Mouse (Mus musculus) kidney, adult 2 months (tissue): ENCODE results near the gene Cep350. TPM values are rescaled to one million over a fixed set of nuclear protein-coding genes. Genes with fewer than 3 reads are reported as not detected.
"Not testable (repeated sequence)": the region's sequence is repeated elsewhere in the genome, so short reads cannot be mapped to it uniquely, and the experiment has no call there.

ENCODE experiments used
- DNase-seq: peaks from one replicate; pipeline ENCODE4 v3.0.0; 2021
- H3K27ac ChIP-seq: fragments of 200-500 bp; 2 replicates; pipeline ENCODE4 v1.5.1; 2012; ENCODE audit warnings: low read depth, low read length, control low read depth, inconsistent platforms; ENCODE audit not compliant: insufficient read depth
- H3K27me3 ChIP-seq: fragments of 200-500 bp; replicated peaks from 2 replicates; pipeline ENCODE4 v1.6.1; 2012; ENCODE audit warnings: mild to moderate bottlenecking, moderate library complexity, low read length, inconsistent platforms; ENCODE audit not compliant: control insufficient read depth, insufficient read depth
- H3K36me3 ChIP-seq: fragments of 200-500 bp; 2 replicates; pipeline ENCODE4 v1.6.1; 2012; ENCODE audit warnings: mild to moderate bottlenecking, moderate library complexity, low read length, inconsistent platforms; ENCODE audit not compliant: control insufficient read depth, insufficient read depth
- H3K4me1 ChIP-seq: fragments of 200-500 bp; 2 replicates; pipeline ENCODE4 v1.6.1; 2011; ENCODE audit warnings: low read length; ENCODE audit not compliant: control insufficient read depth, insufficient read depth
- H3K4me3 ChIP-seq: fragments of 200-500 bp; 2 replicates; pipeline ENCODE4 v1.5.1; 2011; ENCODE audit warnings: mild to moderate bottlenecking, low read depth, low read length, control low read depth; ENCODE audit not compliant: insufficient read depth
- CTCF ChIP-seq: fragments of 200-500 bp; conservative IDR thresholded peaks from 2 replicates; pipeline ENCODE4 v1.5.1; 2011; ENCODE audit warnings: low read depth, mild to moderate bottlenecking, control low read depth, low read length, moderate library complexity, mixed read lengths; ENCODE audit not compliant: insufficient read depth, insufficient read length
- POLR2A ChIP-seq: fragments of 200-500 bp; IDR thresholded peaks from one replicate; pipeline ENCODE4 v1.6.1; 2011; ENCODE audit warnings: low read depth, low read length, control low read depth
- WGBS: fragments of 180-500 bp; shearing (Covaris S2); methylation state at CpG from one replicate; pipeline ENCODE4 v1.1.7; 2018; 5-methylcytosine and 5-hydroxymethylcytosine counted together
- polyA plus RNA-seq: library from polyadenylated mRNA; depleted of rRNA; stranded (reverse); fragments of >200 nt; gene quantifications from 2 replicates; pipeline ENCODE4 v1.2.3, GENCODE M21; 2012

Cep350 gene
- polyA plus RNA-seq, 1 experiment = 5.2 TPM

GRCm38 (mm10) chr1:155894382-155894781, 78.7 kb downstream of the Cep350 start:
- Histone ChIP-seq H3K36me3 (peaks cover 12% of the 10 kb centered on the region), H3K27me3 (no peaks in the 10 kb centered on the region), H3K4me1 (no peaks in the 10 kb centered on the region), H3K27ac (no peak overlapping the region), H3K4me3 (no peak overlapping the region)
- TF ChIP-seq CTCF (no peak), POLR2A (no peak)
- WGBS = 95% methylated on average over 10 of the region's 10 CpGs
- no peak for DNase-seq

DNA sequence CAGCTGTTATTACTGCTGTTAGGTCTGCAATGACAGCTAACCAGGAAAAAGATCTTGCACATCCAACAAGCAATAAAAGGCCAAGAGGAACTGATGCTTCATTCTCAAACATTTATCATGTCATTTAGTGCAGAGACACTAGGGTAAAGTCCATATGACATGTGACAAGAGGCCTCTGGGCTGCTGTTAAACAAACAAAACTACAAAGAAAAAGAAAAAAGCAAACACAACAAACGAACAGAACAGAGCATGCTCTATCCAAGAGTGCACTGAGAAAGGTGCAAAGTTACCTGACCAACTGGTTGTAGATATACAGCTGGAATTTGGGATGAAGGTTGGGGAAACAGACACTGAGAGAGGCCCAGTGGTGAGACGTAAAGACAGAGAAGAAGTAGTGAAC, 86.2 kb downstream of the Cep350 start:
- no peak overlapping the region for H3K27ac ChIP-seq
- H3K4me1 ChIP-seq = no peaks in the 10 kb centered on the region
- H3K36me3 ChIP-seq = peaks cover 9% of the 10 kb centered on the region; the same call in 1 of the 2 replicates
- no peaks in the 10 kb centered on the region for H3K27me3 ChIP-seq
- H3K4me3 ChIP-seq = no peak overlapping the region
- 60% methylated on average over 2 of the region's 2 CpGs for WGBS
- no peak for TF ChIP-seq POLR2A
- no peak for TF ChIP-seq CTCF
- DNase-seq = no peak

DNA sequence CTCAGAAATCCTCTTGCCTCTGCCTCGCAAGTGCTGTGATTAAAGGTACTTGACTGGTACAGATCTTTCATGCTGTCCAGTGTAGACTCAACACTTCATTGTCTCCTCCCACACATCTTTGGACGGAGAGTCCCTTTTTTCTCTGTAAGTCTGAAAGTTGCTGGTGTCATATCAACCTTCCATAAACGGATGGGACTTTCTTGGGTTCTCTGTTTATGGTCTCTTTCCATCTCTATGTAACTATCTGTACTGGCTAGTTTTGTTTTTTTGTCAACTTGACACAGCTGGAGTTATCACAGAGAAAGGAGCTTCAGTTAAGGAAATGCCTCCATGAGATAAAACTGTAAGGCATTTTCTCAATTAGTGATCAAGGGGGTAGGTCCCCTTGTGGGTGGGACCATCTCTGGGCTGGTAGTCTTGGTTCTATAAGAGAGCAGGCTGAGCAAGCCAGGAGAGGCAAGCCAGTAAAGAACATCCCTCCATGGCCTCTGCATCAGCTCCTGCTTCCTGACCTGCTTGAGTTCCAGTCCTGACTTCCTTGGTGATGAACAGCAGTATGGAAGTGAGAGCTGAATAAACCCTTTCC, 90.3 kb downstream of the Cep350 start:
- H3K4me3 ChIP-seq, H3K36me3 ChIP-seq, H3K4me1 ChIP-seq, DNase-seq, H3K27ac ChIP-seq, H3K27me3 ChIP-seq: not testable (repeated sequence)
- 84% methylated on average over 3 of the region's 3 CpGs for WGBS

GRCm38 (mm10) chr1:155879596-155879995, 93.5 kb downstream of the Cep350 start:
- no peaks in the 10 kb centered on the region for H3K27me3 ChIP-seq
- H3K4me3 ChIP-seq = no peak overlapping the region
- DNase-seq = no peak
- TF ChIP-seq CTCF (no peak), POLR2A (no peak)
- H3K27ac ChIP-seq = no peak overlapping the region
- H3K36me3 ChIP-seq = peaks cover 2% of the 10 kb centered on the region
- 87% methylated on average over 3 of the region's 3 CpGs for WGBS
- no peaks in the 10 kb centered on the region for H3K4me1 ChIP-seq

DNA sequence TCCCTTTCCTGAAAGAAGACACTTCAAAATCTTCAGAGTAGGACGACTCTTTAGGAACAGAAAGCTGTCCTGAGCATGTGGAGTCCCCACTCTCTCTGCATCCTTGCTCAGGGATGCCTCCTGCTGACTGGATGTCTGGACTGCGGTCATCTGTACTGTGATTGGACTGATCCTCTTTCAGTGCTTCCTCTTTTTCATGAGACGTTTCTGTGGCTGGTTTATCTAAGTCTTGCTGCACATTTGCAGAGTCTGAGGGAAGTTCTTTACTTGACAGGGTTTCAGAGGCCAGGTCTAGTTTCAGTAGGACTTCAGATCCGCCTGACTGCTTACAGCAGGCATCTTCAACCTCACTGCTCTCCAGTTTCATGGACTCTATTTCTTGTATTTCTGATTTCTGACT, 110.1 kb downstream of the Cep350 start:
- DNase-seq = no peak
- Histone ChIP-seq H3K27ac (no peak overlapping the region), H3K36me3 (peaks cover 20% of the 10 kb centered on the region), H3K4me3 (no peak overlapping the region), H3K4me1 (no peaks in the 10 kb centered on the region), H3K27me3 (no peaks in the 10 kb centered on the region)
- TF ChIP-seq POLR2A (no peak), CTCF (peak; percentile 51)
- WGBS = 56% methylated on average over 4 of the region's 4 CpGs

DNA sequence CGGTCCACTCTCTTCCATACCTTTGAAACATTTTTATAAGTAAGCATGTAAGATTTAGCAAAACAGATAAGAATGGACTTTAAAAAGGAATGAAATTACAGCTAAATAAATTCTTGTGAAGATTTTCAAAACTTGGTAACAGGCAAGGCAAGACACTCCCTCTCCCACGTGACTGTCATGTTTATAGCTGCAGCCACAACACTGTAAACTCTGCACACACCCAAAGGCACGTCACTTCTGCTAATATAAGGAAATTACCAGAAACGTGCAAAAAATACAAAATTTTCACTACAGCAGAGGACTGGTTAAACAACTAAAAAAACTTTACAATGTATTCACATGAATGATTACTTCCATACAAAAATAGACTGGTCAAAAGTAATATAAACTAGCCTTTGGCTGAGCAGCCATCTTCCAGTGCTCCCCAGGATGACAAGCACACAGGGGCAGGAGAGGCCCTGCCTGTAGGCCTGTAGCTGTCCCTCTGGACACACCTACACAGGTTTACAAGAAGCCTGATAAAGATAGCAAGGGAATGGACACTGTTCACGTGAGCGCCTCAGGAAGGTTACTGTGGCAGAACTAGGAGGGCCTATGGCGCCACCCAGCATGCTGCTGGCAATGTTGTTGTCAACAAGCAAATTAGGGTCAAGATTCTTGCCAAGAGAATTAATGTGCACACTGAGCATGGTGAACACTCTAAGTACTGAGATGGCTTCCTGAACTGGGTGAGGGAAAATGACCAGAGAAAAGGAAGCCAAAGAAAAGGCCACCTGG, 117.9 kb downstream of the Cep350 start:
- TF ChIP-seq CTCF = no peak
- no peak for TF ChIP-seq POLR2A
- H3K36me3 ChIP-seq = peaks cover 8% of the 10 kb centered on the region
- WGBS = 73% methylated on average over 7 of the region's 7 CpGs
- no peaks in the 10 kb centered on the region for H3K27me3 ChIP-seq
- no peaks in the 10 kb centered on the region for H3K4me1 ChIP-seq
- no peak overlapping the region for H3K27ac ChIP-seq
- H3K4me3 ChIP-seq = no peak overlapping the region
- DNase-seq = peak; percentile 33

DNA sequence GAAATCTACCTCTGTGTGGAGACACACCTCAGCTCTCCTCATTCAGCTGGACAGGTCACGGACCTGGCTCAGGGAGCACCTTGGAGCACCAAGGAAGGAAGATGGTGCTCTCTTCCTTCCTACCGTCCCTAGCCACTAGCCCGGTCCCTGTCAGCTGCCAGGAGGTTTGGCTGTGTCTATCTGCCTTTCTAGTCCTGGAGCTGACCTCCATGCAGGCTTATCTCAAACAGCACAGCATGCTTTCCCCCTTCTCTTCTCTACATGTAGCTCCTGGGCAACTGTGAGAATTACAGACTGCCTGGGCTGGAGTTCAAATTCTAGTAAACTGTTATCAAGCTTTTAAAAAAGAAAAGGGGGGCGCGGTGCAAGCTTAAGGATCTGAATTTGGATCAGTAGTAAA, 120.0 kb downstream of the Cep350 start:
- no peak for TF ChIP-seq POLR2A
- TF ChIP-seq CTCF = no peak
- Histone ChIP-seq H3K4me3 (no peak overlapping the region), H3K36me3 (peaks cover 9% of the 10 kb centered on the region), H3K4me1 (no peaks in the 10 kb centered on the region), H3K27ac (no peak overlapping the region), H3K27me3 (no peaks in the 10 kb centered on the region)
- DNase-seq = no peak
- 94% methylated on average over 5 of the region's 5 CpGs for WGBS

GRCm38 (mm10) chr1:155844235-155844634, 128.8 kb downstream of the Cep350 start:
- Histone ChIP-seq H3K27me3 (no peaks in the 10 kb centered on the region), H3K27ac (no peak overlapping the region), H3K36me3 (peaks cover 8% of the 10 kb centered on the region), H3K4me1 (no peaks in the 10 kb centered on the region), H3K4me3 (no peak overlapping the region)
- DNase-seq = no peak
- TF ChIP-seq CTCF = no peak
- no peak for TF ChIP-seq POLR2A
- 46% methylated on average over 5 of the region's 5 CpGs for WGBS
